Mouse (Mus musculus) cortical plate, adult 2 months (tissue): ENCODE data around the gene Dlg5.

Experiments
- CTCF ChIP-seq: fragments of 200-500 bp; IDR thresholded peaks from 2 replicates; pipeline ENCODE4 v1.5.1; 2011; ENCODE audit warnings: mild to moderate bottlenecking, control low read depth, low read length; ENCODE audit not compliant: insufficient read depth; ENCODE audit errors: extremely low read depth
- POLR2A ChIP-seq: fragments of 200-500 bp; IDR thresholded peaks from 2 replicates; pipeline ENCODE4 v1.6.1; 2011; ENCODE audit warnings: mild to moderate bottlenecking, low read length, control low read depth; ENCODE audit not compliant: insufficient read depth; ENCODE audit errors: extremely low read depth

GRCm38 (mm10) chr14:24086481-24086880 lies 159.2 kb downstream of the Dlg5 start:
- TF ChIP-seq CTCF (no peak), POLR2A (no peak)
